Mouse (Mus musculus) hindbrain, embryonic 13.5 days (tissue): ENCODE results near the gene Dzip3. TPM values are rescaled to one million over a fixed set of nuclear protein-coding genes. Genes with fewer than 3 reads are reported as not detected.

Experiments
- ATAC-seq: fragments of 200-750 bp; cut with Nextera tagmentation; 2 replicates; pipeline ENCODE4 v1.8.0; 2017; ENCODE audit warnings: moderate TSS enrichment; ENCODE audit not compliant: low FRiP score
- H3K27ac ChIP-seq: fragments of 300-500 bp; sonication (generic); 2 replicates; pipeline ENCODE4 v1.5.1; 2015; ENCODE audit warnings: inconsistent platforms, mild to moderate bottlenecking, moderate library complexity
- H3K27me3 ChIP-seq: fragments of 300-500 bp; sonication (generic); 2 replicates; pipeline ENCODE4 v1.6.1; 2015; ENCODE audit warnings: mild to moderate bottlenecking, inconsistent platforms
- H3K36me3 ChIP-seq: fragments of 300-500 bp; sonication (generic); 2 replicates; pipeline ENCODE4 v1.6.1; 2015; ENCODE audit warnings: mild to moderate bottlenecking, inconsistent platforms
- H3K4me1 ChIP-seq: fragments of 300-500 bp; sonication (generic); replicated peaks from 2 replicates; pipeline ENCODE4 v1.6.1; 2015; ENCODE audit warnings: inconsistent platforms
- H3K4me2 ChIP-seq: fragments of 300-500 bp; sonication (generic); 2 replicates; pipeline ENCODE4 v1.6.1; 2015; ENCODE audit warnings: inconsistent platforms, mild to moderate bottlenecking, moderate library complexity
- H3K4me3 ChIP-seq: fragments of 300-500 bp; sonication (generic); 2 replicates; pipeline ENCODE4 v1.5.1; 2015; ENCODE audit warnings: mild to moderate bottlenecking, inconsistent platforms
- H3K9ac ChIP-seq: fragments of 300-500 bp; sonication (generic); 2 replicates; pipeline ENCODE4 v1.6.1; 2015; ENCODE audit warnings: mild to moderate bottlenecking, inconsistent platforms
- H3K9me3 ChIP-seq: fragments of 300-500 bp; sonication (generic); 2 replicates; pipeline ENCODE4 v1.6.1; 2016; ENCODE audit warnings: inconsistent platforms
- WGBS: fragments of 180-500 bp; shearing (Covaris S2); methylation state at CpG from one replicate; pipeline ENCODE4 v1.1.7; 2015; 5-methylcytosine and 5-hydroxymethylcytosine counted together
- polyA plus RNA-seq: library from polyadenylated mRNA; unstranded; fragments of >200 nt; fragmentation: Nextera tagmentation; extraction: Ambion mirVana; gene quantifications from 2 replicates; pipeline ENCODE4 v1.2.1, GENCODE M21; 2015

Gene Dzip3
- 50.4 and 51.7 TPM in 2 replicates for polyA plus RNA-seq

GRCm38 (mm10) chr16:48993559-48994342 is at the start of gene Dzip3, which contains the start of gene Cip2a:
Gene Dzip3 (minus strand): TSS chr16:48994165.
Gene Cip2a (plus strand): TSS chr16:48994185.
- under 1% methylated on average over 74 of the region's 74 CpGs for WGBS
- peak; percentile 99 for ATAC-seq

DNA sequence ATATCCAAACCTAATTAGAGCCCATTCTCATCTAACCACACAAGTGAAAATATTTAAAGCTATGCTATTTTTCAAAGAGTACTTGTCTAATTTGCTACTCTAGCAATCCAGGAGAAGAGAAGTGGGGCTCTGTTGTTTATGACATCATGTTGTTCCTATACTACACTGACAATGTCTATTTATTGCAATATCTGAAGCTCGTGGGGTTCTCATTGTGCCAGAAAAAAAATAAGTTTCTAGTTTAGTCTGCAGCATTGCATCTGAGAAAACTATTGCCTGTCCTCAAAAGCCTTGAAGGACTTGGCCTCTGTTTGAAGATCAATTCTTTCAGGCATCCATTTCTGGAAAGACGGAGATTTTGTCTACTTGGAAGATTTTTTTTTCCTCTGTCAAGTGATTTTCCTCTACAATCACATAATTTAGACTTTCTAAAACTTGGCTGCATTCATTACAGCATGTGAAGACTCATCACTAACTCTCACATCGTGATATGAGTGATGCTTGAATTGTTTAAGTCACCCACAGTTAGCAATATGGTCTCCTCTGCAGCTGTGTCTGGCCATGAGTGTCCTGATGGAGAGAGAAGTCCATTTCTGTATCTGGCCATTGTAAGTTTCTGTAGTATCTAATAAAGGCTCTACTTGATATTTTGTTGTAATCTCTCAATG is 46.7 kb upstream of the Dzip3 start:
- no peak overlapping the region for H3K4me3 ChIP-seq
- no peaks in the 10 kb centered on the region for H3K4me1 ChIP-seq
- H3K27ac ChIP-seq: no peak overlapping the region
- ATAC-seq: no peak
- no peak overlapping the region for H3K9ac ChIP-seq
- H3K27me3 ChIP-seq: no peaks in the 10 kb centered on the region
- H3K4me2 ChIP-seq: no peak overlapping the region
- H3K36me3 ChIP-seq: no peaks in the 10 kb centered on the region
- 86% methylated on average over 3 of the region's 3 CpGs for WGBS
- H3K9me3 ChIP-seq: no peaks in the 10 kb centered on the region

More at GRCm38 (mm10) chr16:48993559-48994342, at the start of gene Dzip3, which contains the start of gene Cip2a:
- Histone ChIP-seq H3K27ac (peak within 1 kb of the TSS; percentile 98), H3K4me3 (peak within 1 kb of the TSS; percentile 81), H3K9me3 (no peaks in the 10 kb centered on the region), H3K27me3 (no peaks in the 10 kb centered on the region), H3K4me2 (peak within 1 kb of the TSS; percentile 91), H3K9ac (peak within 1 kb of the TSS; percentile 97), H3K4me1 (peaks cover 19% of the 10 kb centered on the region), H3K36me3 (peaks cover 3% of the 10 kb centered on the region; the same call in 1 of the 2 replicates)

- no peak for ATAC-seq
- Histone ChIP-seq H3K27me3 (no peaks in the 10 kb centered on the region), H3K9me3 (no peaks in the 10 kb centered on the region), H3K27ac (no peak overlapping the region), H3K36me3 (no peaks in the 10 kb centered on the region), H3K4me2 (no peak overlapping the region), H3K4me1 (no peaks in the 10 kb centered on the region), H3K9ac (no peak overlapping the region), H3K4me3 (no peak overlapping the region)
- WGBS: 82% methylated on average over 4 of the region's 4 CpGs
These were observed 43.8 kb upstream of the Dzip3 start for GRCm38 (mm10) chr16:49037771-49038170.

GRCm38 (mm10) chr16:49035852-49036251 is 41.9 kb upstream of the Dzip3 start:
- Histone ChIP-seq H3K4me3 (no peak overlapping the region), H3K9me3 (no peaks in the 10 kb centered on the region), H3K27me3 (no peaks in the 10 kb centered on the region), H3K27ac (no peak overlapping the region), H3K9ac (no peak overlapping the region), H3K4me1 (no peaks in the 10 kb centered on the region), H3K4me2 (no peak overlapping the region), H3K36me3 (no peaks in the 10 kb centered on the region)
- ATAC-seq: no peak
- WGBS: 78% methylated on average over 4 of the region's 4 CpGs

GRCm38 (mm10) chr16:49016620-49017332 is 22.8 kb upstream of the Dzip3 start:
- H3K9ac ChIP-seq: no peak overlapping the region
- no peak overlapping the region for H3K4me2 ChIP-seq
- H3K9me3 ChIP-seq: no peaks in the 10 kb centered on the region
- WGBS: 76% methylated on average over 5 of the region's 5 CpGs
- H3K4me3 ChIP-seq: no peak overlapping the region
- H3K4me1 ChIP-seq: no peaks in the 10 kb centered on the region
- peaks cover 8% of the 10 kb centered on the region for H3K36me3 ChIP-seq
- no peak overlapping the region for H3K27ac ChIP-seq
- ATAC-seq: peak; percentile 57; the same call in 1 of the 2 replicates
- H3K27me3 ChIP-seq: no peaks in the 10 kb centered on the region

GRCm38 (mm10) chr16:49004151-49004550 is 10.2 kb upstream of the Dzip3 start:
- Histone ChIP-seq H3K27ac (no peak overlapping the region), H3K9ac (no peak overlapping the region), H3K4me1 (no peaks in the 10 kb centered on the region), H3K36me3 (peaks cover 18% of the 10 kb centered on the region), H3K9me3 (no peaks in the 10 kb centered on the region), H3K4me3 (no peak overlapping the region), H3K4me2 (no peak overlapping the region), H3K27me3 (no peaks in the 10 kb centered on the region)
- 97% methylated on average over 5 of the region's 5 CpGs for WGBS
- ATAC-seq: no peak

- no peaks in the 10 kb centered on the region for H3K27me3 ChIP-seq
- H3K9me3 ChIP-seq: no peaks in the 10 kb centered on the region
- peaks cover 19% of the 10 kb centered on the region for H3K4me1 ChIP-seq
- H3K9ac ChIP-seq: peak overlapping the region; percentile 74
- H3K4me3 ChIP-seq: peak overlapping the region; percentile 81
- ATAC-seq: peak; percentile 60
- H3K36me3 ChIP-seq: peaks cover 3% of the 10 kb centered on the region; the same call in 1 of the 2 replicates
- H3K4me2 ChIP-seq: peak overlapping the region; percentile 91
- no peak overlapping the region for H3K27ac ChIP-seq
- WGBS: 0% methylated on average over 17 of the region's 18 CpGs
These were observed 353 bp upstream of the Dzip3 start for GRCm38 (mm10) chr16:48994343-48994693.

DNA sequence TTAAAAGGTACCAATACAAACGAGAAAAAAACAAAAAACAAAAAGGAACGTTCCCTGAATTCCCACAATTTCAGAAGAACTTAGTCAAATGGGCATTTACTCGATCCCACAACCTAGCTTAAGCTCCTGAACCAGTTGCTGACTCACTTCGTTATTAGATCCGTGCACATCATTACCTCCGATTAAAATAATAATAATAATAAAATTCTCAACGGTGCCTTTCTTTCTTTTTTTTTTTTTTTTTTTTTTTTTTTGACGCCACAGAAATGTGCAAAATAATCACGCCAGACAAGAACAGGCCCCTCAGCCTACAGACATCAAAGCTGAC is 770 bp downstream of the Dzip3 start:
- Histone ChIP-seq H3K9me3 (no peaks in the 10 kb centered on the region), H3K9ac (peak overlapping the region; percentile 97), H3K4me2 (peak overlapping the region; percentile 72), H3K4me1 (peaks cover 19% of the 10 kb centered on the region), H3K4me3 (peak overlapping the region; percentile 81), H3K27me3 (no peaks in the 10 kb centered on the region), H3K36me3 (peaks cover 3% of the 10 kb centered on the region; the same call in 1 of the 2 replicates), H3K27ac (peak overlapping the region; percentile 98)
- 1% methylated on average over 9 of the region's 9 CpGs for WGBS
- ATAC-seq: no peak

- no peaks in the 10 kb centered on the region for H3K9me3 ChIP-seq
- no peak for ATAC-seq
- 28% methylated on average over 10 of the region's 10 CpGs for whole genome bisulfite sequencing
- no peak overlapping the region; the same call in 1 of the 2 replicates for H3K27ac ChIP-seq
- H3K4me3 ChIP-seq: peak overlapping the region; percentile 81
- H3K27me3 ChIP-seq: no peaks in the 10 kb centered on the region
- peaks cover 19% of the 10 kb centered on the region for H3K4me1 ChIP-seq
- H3K36me3 ChIP-seq: peaks cover 3% of the 10 kb centered on the region; the same call in 1 of the 2 replicates
- H3K4me2 ChIP-seq: peak overlapping the region; percentile 72
- peak overlapping the region; percentile 97 for H3K9ac ChIP-seq
These were observed 1.3 kb downstream of the Dzip3 start for GRCm38 (mm10) chr16:48992437-48993230.

- Histone ChIP-seq H3K36me3 (peaks cover 3% of the 10 kb centered on the region; the same call in 1 of the 2 replicates), H3K9me3 (no peaks in the 10 kb centered on the region), H3K4me2 (no peak overlapping the region), H3K27me3 (no peaks in the 10 kb centered on the region), H3K27ac (no peak overlapping the region), H3K4me3 (no peak overlapping the region), H3K9ac (no peak overlapping the region), H3K4me1 (peaks cover 17% of the 10 kb centered on the region)
- ATAC-seq: no peak
These were observed 4.3 kb downstream of the Dzip3 start for GRCm38 (mm10) chr16:48989700-48990099.

GRCm38 (mm10) chr16:48985034-48985627 is 8.8 kb downstream of the Dzip3 start:
- Histone ChIP-seq H3K27me3 (no peaks in the 10 kb centered on the region), H3K4me2 (no peak overlapping the region), H3K27ac (no peak overlapping the region), H3K36me3 (peaks cover 4% of the 10 kb centered on the region; the same call in 1 of the 2 replicates), H3K4me1 (0 out of 2 replicates have a peak, but pooled peaks cover 3% of the 10 kb centered on the region), H3K9ac (no peak overlapping the region), H3K9me3 (no peaks in the 10 kb centered on the region), H3K4me3 (no peak overlapping the region)
- whole genome bisulfite sequencing: 54% methylated on average over 5 of the region's 5 CpGs
- no peak for ATAC-seq
